9 mouse cellular contexts compared by ENCODE assay signal in the genomic region with DNA sequence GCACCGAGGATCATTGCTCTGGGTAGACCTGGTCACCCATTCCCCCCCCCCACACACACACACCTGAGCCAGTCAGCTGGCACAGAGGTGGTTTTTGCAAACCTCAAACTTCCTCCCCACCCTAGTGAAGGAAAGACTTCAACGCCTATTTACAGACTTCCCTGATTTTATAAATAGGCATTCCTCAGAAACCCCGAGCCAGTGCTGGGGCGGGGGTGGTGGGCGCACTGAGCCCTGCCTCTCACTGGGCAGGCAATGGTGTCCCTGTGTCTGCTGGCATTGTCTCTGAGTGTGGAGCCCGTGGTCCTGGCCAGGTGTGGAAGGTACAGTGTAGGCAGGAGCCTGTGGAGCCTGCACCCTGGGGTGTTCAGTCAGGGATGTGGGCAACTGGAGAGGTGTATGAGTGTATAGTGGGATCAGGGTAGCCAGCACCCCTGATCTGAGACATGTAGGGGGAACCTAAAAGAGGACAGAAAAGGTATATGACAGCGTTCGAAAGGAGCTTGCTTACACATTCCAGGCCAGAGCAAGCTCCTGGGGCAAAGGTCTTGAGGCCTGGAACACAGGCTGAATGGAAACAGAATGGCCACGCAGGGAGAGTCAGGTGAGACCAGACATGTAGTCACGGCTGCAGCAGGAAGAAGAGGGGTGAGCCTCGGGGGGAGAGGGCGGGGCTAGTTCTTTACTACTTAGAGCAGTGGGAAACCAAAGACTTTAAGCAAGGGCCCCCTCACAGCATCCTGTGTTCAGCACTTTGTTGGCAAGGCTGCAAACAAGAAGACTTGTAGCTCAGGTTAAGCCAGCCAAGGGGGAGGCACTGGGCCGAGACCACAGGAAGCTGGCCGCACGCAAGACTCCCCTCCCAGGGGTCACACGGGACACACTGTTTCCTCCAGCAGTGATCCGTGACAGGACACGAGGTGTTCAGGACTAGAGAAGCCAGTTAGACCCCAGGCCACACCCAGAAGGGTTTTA. TPM values are rescaled to one million over a fixed set of nuclear protein-coding genes. Genes with fewer than 3 reads are reported as not detected.
A peak's percentile ranks its signal among the peaks of the same experiment; 100 is the strongest.
DNase-seq lines count a peak whose midpoint lies in the region; ATAC-seq and TF ChIP-seq lines count a peak whose summit lies in the region.
"Had no signal": no experiment of that assay in that cellular context is flagged by ENCODE, and none has a peak within 500 bp of the region (broad histone marks: within the 10 kb centered on the region; RNA-seq: fewer than 3 reads in every experiment).

No protein-coding gene starts in this region.

- H3K4me1 ChIP-seq in heart, postnatal 0 days (ENCODE audit: control insufficient read depth, insufficient read depth) = no peaks in the 10 kb centered on the region
- H3K4me1 ChIP-seq in limb, embryonic 15.5 days = peaks cover 14% of the 10 kb centered on the region
- H3K4me1 ChIP-seq in thymus, adult 2 months (replicated peaks; ENCODE audit: control insufficient read depth, insufficient read depth, low read length) = peaks cover 46% of the 10 kb centered on the region

- H3K9me3 ChIP-seq in heart, postnatal 0 days (replicated peaks; ENCODE audit: control insufficient read depth, low read length) = no peaks in the 10 kb centered on the region
- no peaks in the 10 kb centered on the region for H3K9me3 ChIP-seq in limb, embryonic 15.5 days
- H3K9me3 ChIP-seq: embryonic facial prominence, embryonic 12.5 days had no signal

- no peak overlapping the region for H3K9ac ChIP-seq in heart, postnatal 0 days (replicated peaks; ENCODE audit: low read depth, low read length)
- no peak overlapping the region for H3K9ac ChIP-seq in limb, embryonic 15.5 days
- H3K9ac ChIP-seq: embryonic facial prominence, embryonic 12.5 days had no signal

- no peak for TF ChIP-seq CTCF in heart, postnatal 0 days (IDR thresholded peaks at IDR 0.05; ENCODE audit: low read depth)
- TF ChIP-seq CTCF in thymus, adult 2 months (IDR thresholded peaks at IDR 0.05; ENCODE audit: borderline replicate concordance, control insufficient read depth, extremely low read depth, insufficient read depth, low read length, poor library complexity) = no peak

- peak; percentile 49 for ATAC-seq in heart, postnatal 0 days (ENCODE audit: insufficient read depth, low read depth)
- peak; percentile 70 to 81 for ATAC-seq in hematopoietic stem cell, adult 5-6 weeks (replicated peaks in 1 of 2; ENCODE audit: insufficient read depth in 1 of 2, low FRiP score in 2 of 2, low TSS enrichment in 1 of 2, low read depth in 1 of 2, poor library complexity in 2 of 2, severe bottlenecking in 2 of 2)
- ATAC-seq in limb, embryonic 15.5 days (ENCODE audit: insufficient number of reproducible peaks, low FRiP score, low TSS enrichment, low read depth) = 0 out of 2 replicates have a peak, but pooled peaks have one; percentile 23

- no peaks in the 10 kb centered on the region for H3K36me3 ChIP-seq in heart, postnatal 0 days (replicated peaks; ENCODE audit: control insufficient read depth, insufficient read depth, low read length)
- no peaks in the 10 kb centered on the region for H3K36me3 ChIP-seq in limb, embryonic 15.5 days
- no peaks in the 10 kb centered on the region for H3K36me3 ChIP-seq in thymus, adult 2 months (ENCODE audit: control insufficient read depth, insufficient read depth, low read length)
- H3K36me3 ChIP-seq: embryonic facial prominence, embryonic 12.5 days had no signal

- TF ChIP-seq EP300 in heart, postnatal 0 days (IDR thresholded peaks at IDR 0.05; ENCODE audit: low read depth) = no peak

- no peak overlapping the region for H3K4me2 ChIP-seq in heart, postnatal 0 days (ENCODE audit: low read depth, low read length)
- H3K4me2 ChIP-seq in limb, embryonic 15.5 days = no peak overlapping the region
- H3K4me2 ChIP-seq: embryonic facial prominence, embryonic 12.5 days had no signal

- peak; percentile 12; the same call in 1 of the 2 replicates for TF ChIP-seq POLR2A in thymus, adult 2 months (IDR thresholded peaks at IDR 0.05; ENCODE audit: control insufficient read depth, extremely low read depth, insufficient read depth, low read length, poor library complexity)

- intact Hi-C loops in heart, postnatal 14 days (cut with DNase I) = no loop called here

- WGBS in heart, postnatal 0 days = 55% methylated on average over 18 of the region's 18 CpGs
- 45% methylated on average over 18 of the region's 18 CpGs for WGBS in limb, embryonic 15.5 days
- 3% methylated on average over 18 of the region's 18 CpGs for WGBS in thymus, adult 2 months

- H3K4me3 ChIP-seq in heart, postnatal 0 days (ENCODE audit: low read depth, low read length) = no peak overlapping the region
- H3K4me3 ChIP-seq in limb, embryonic 15.5 days = no peak overlapping the region
- H3K4me3 ChIP-seq in thymus, adult 2 months (ENCODE audit: control insufficient read depth, insufficient read depth, low read length) = peak overlapping the region; percentile 9
- H3K4me3 ChIP-seq: embryonic facial prominence, embryonic 12.5 days had no signal

- no peak for DNase-seq in heart, postnatal 0 days (ENCODE audit: low spot score)
- DNase-seq in heart, postnatal 14 days = no peak
- DNase-seq in thymus, adult 2 months = peak; percentile 81
- DNase-seq in frontal cortex, postnatal 14 days (ENCODE audit: low spot score in 2 of 2) = no peak
- no peak for DNase-seq in right cerebral cortex, postnatal 25 days
- no peak for DNase-seq in cerebellum, postnatal 25 days

- H3K27me3 ChIP-seq in heart, postnatal 0 days (ENCODE audit: control insufficient read depth, insufficient read depth, low read length) = no peaks in the 10 kb centered on the region
- H3K27me3 ChIP-seq in limb, embryonic 15.5 days = no peaks in the 10 kb centered on the region
- no peaks in the 10 kb centered on the region for H3K27me3 ChIP-seq in thymus, adult 2 months (ENCODE audit: control insufficient read depth, insufficient read depth, low read length)
- H3K27me3 ChIP-seq: embryonic facial prominence, embryonic 12.5 days had no signal

- H3K27ac ChIP-seq in heart, postnatal 0 days (ENCODE audit: low read depth) = peak overlapping the region; percentile 17; the same call in 1 of the 2 replicates
- no peak overlapping the region; the same call in 1 of the 2 replicates for H3K27ac ChIP-seq in limb, embryonic 15.5 days
- peak overlapping the region; percentile 87 for H3K27ac ChIP-seq in thymus, adult 2 months (ENCODE audit: control insufficient read depth, insufficient read depth, low read length)
- H3K27ac ChIP-seq: embryonic facial prominence, embryonic 12.5 days had no signal

RNA-seq across cellular contexts. Expression of a gene that starts 13.3 kb away (rescaled TPM):
- total RNA-seq in heart, postnatal 0 days (2014; rRNA removed; ENCODE audit: low replicate concordance) = 0.23 and 2.6 TPM in 2 replicates
- 1.2 and 2.1 TPM in 2 replicates for polyA plus RNA-seq in heart, postnatal 0 days (2015; fragmentation: Nextera tagmentation; extraction: Ambion mirVana)
- 1 to 10 TPM; 1.4 TPM for total RNA-seq in heart, postnatal 14 days (2021)
- 9.6 and 26.1 TPM in 2 replicates for total RNA-seq in hematopoietic stem cell, adult 5-6 weeks (2017)
- 8.8 and 11.5 TPM in 2 replicates for polyA plus RNA-seq in limb, embryonic 15.5 days (2015; fragmentation: Nextera tagmentation; extraction: Ambion mirVana)
- 43.9 and 49.9 TPM in 2 replicates for polyA plus RNA-seq in thymus, adult 2 months (2012; rRNA removed)

RNA-seq across cellular contexts. Expression of a gene that starts 44.3 kb away (rescaled TPM):
- 5.7 and 21.6 TPM in 2 replicates for total RNA-seq in heart, postnatal 0 days (2014; rRNA removed; ENCODE audit: low replicate concordance)
- polyA plus RNA-seq in heart, postnatal 0 days (2015; fragmentation: Nextera tagmentation; extraction: Ambion mirVana) = 2.3 TPM in 2 replicates
- 1 to 10 TPM; 5.2 to 6.7 TPM for total RNA-seq in heart, postnatal 14 days (2021)
- total RNA-seq in hematopoietic stem cell, adult 5-6 weeks (2017) = 7.1 and 12.2 TPM in 2 replicates
- polyA plus RNA-seq in limb, embryonic 15.5 days (2015; fragmentation: Nextera tagmentation; extraction: Ambion mirVana) = 5.7 and 6.0 TPM in 2 replicates
- polyA plus RNA-seq in thymus, adult 2 months (2012; rRNA removed) = 41.4 and 45.0 TPM in 2 replicates

Comparison
In these comparisons a context has a peak if more than half of its experiments do, and no peak if none do; other contexts are left out.
1. ATAC-seq: peak in every context shown above with its lines; median percentile 76 in hematopoietic stem cell, adult 5-6 weeks; 49 in heart, postnatal 0 days; 23 in limb, embryonic 15.5 days.